Mouse (Mus musculus) pancreas, adult 10 weeks (tissue): ENCODE data around the gene Ndufs2. TPM values are rescaled to one million over a fixed set of nuclear protein-coding genes. Genes with fewer than 3 reads are reported as not detected.

Source experiments
- polyA plus RNA-seq: library from polyadenylated mRNA; stranded (reverse); fragments of 350-450 nt; fragmentation: Illumina TruSeq; extraction: RNeasy Lipid Tissue Mini Kit (QIAGEN cat#74804); gene quantifications from one replicate; pipeline ENCODE4 v1.2.3, GENCODE M21; 2015; ENCODE audit warnings: low read depth, low replicate concordance; ENCODE audit not compliant: insufficient read depth

Ndufs2 gene
- polyA plus RNA-seq, result 77.8 TPM

DNA sequence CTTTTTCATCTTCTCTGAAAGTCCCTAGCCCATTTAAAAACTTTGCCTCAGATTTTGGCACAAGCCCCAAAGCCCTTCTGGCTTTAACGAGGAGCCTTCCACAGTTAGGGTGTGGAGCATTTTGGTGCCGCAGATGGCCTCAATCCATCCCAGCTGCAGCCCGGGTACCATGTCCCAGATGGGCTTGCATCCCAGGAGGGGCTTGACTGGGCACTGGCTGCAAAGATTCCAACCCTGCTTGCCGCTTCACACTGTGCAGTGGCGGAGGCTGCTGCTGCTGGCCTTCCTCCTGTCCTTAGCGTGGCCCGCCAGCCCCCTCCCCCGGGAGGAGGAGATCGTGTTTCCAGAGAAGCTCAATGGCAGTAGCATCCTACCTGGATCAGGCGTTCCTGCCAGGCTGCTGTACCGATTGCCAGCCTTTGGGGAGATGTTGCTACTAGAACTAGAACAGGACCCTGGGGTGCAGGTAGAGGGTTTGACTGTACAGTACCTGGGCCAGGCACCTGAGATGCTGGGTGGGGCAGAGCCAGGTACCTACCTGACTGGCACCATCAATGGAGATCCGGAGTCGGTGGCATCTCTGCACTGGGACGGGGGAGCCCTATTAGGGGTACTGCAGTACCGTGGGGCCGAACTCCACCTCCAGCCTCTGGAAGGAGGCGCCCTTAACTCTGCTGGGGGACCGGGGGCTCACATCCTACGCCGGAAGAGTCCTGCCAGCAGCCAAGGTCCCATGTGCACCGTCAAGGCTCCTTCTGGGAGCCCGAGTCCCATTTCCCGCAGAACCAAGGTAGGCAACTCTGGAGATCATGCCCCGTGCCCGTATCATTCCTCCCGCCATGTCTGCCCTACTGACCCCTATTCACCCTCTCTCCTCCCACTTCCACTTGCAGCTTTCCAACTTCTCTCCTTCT is at the start of gene Ndufs2:
Ndufs2 (minus strand) TSS at position 709 of the 914 bp plus-strand sequence.

DNA sequence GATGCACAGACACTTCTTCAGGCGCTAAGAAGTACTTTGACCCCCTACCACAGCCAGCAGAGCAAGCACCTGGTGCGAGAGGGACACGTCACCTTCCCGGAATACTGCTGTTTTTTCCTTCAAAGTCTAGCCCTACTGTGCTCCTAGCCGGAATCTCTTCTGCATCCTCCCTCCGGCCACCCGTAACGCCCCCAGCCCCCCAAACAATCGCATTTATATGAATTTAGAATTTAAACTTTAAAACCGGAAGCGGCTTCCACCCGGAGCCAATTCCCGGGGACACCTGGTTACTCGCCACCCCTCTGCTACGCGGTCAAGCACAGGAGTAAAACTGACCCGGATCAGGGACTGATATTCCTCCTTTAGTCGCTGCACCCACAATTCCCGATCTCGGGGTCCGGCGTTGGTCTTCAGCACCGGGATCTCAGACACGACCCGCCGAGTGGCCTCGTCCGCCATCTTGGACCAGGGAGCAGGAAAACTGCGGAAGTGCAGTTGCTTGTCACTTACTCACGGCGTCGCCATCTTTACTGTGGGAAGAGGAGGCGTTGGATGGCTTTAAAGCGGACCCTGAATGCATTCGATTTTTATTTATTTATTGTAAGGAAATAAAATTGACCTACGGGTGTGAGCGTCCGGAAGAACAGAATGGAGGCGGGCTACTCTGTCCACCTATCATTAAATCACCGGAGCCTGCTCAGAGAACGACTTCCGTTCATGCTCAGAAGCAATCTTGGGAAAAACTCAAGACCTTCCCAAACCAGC is 43.3 kb upstream of the Ndufs2 start, which contains the start of gene Ufc1:
Ufc1 (minus strand) TSS at position 727 of the 765 bp plus-strand sequence.

DNA sequence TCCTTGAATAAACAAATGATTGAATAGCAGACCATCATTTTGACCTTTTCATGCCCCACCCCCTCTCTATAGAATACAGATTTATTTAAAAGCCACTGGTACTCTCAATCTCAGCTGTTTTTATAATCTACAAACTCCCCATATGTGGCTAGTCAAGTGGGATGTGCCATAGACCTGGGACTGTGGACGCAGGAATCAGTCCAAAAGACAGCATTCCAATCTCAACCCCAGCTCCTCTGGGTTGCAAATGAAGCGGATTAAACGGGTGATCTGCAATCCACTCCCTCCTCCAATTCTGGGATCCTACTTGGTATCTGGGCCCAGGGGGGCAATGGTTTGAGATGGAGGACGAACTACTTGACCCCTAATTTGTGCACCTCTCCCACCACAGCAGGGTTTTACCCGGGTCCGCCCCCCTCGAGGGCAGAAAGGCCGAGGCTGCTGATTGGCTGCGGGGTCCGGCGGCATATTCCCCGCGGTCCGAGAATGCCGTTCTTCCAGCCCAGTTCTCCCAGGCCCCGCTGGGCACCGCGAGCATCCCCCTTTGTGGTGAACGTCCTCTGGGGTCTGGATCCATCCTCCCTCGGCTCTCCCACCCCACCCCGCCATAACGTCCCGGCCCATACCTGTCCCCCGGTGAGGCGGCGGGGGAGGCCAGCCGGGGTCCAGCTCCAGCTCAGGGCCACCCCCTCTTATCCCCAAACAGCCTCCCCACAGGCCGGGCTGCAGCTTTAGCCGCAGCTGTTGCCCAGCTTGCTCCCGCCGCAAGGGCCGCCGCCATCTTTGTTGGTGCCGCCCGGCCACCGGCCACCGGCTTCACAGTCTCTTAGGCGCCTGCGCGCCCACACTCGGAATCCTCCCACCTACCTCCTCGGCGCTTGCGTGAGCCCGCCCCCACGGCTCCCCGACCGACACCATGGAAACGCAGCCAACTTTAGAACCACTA is 36.2 kb upstream of the Ndufs2 start, which contains the start of gene Usp21:
Usp21 (minus strand) TSS at position 856 of the 946 bp plus-strand sequence.

DNA sequence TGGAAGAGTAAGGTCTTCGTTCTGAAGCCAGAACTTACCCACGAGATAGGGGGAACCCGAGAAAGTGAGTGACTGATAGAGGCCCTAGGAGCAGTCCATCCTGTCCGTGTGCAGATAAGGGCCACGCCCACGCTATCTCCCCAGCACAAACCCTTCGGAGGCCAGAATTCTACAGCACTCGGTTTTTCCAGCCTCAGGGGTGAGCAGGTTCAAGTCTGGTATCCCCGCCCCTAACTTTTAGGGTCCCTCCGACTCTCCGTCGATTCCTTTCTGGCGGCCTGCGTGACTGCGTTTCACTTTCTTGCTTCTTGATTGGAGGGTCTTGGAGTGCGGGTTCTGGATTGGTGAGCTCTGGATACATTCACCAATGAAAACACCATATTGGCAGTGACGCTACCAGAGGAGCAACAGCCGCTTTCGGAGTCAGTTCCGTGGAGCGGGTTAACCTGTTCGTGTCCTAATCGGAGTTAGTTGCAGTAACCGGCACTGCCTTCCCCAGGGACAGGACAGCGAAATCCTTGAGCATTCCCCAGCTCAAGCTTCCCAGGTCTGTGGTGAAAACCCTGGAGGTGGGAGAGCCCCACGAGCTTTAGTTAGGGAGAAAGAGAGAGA is 29.8 kb upstream of the Ndufs2 start, which contains the start of gene Ppox:
Ppox (minus strand) TSS at position 271 of the 612 bp plus-strand sequence.

DNA sequence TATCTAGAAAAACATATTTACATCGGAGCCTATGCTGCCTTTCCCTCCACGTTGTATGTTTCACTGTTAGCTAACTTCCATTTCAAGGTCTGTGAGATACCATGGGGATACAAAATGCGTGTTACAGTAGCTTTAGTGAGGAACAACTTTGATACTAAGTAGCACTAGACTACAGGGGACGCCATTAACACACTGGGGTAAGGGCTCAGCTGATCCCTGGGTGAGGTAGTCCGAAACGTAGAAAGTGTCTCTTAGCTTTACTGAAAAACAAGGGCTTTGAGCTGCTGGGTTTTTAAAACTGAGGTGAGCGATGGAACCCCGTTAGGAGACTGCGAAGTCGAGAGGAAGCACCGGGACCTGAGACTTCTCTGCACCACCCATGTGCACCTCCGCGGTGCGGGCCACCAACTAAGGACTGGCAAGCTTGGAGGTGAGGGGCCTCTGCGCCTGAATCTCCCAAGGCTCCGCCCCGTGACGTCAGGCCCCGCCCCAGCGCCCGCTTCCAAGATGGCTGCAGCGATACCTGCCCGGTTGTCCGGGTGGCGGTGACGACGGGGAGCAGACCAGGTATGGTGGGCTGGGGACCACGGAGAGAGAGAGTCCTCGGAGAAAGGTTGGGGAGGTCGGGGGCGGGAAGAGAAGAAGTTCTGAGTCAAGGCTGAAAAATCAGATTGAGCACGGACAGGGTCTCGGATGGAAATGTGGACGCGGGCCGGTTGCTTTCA is 18.8 kb upstream of the Ndufs2 start, which contains the start of gene B4galt3:
B4galt3 (plus strand) TSS at position 481 of the 725 bp plus-strand sequence.

DNA sequence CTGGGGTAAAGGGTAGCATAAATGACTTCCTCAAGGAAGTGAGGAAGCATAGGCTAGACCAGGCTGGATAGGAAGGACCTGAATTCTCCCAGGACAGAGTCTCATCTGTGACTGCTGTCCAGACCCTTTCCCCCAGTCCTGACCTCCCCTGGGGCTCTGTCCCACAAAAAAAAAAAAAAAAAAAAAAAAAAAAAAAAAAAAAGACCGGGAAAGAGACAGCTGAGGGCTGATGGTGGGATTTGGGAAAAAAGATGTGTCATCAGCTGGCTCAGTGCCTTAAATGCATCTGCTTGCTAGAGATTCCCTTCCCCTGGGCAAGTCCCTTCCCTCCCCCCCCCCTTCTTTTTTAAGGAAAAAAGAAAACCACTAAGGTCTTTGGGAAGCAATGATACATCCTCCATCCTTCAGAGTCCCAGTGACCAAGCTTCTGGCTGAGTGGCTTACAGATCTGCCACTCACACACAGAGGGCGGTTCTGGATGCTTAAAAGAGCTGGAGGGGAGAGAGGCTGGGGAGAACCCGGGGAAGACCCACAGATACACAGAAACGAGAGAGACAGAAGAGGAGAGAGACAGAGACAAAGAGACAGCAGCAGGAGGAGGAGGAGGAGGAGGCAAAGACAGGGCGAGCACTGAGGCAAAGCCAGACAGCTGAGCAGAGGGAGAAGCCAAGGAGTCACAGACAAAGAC is 1.1 kb downstream of the Ndufs2 start, which contains the start of gene Adamts4:
Adamts4 (plus strand) TSS at position 509 of the 688 bp plus-strand sequence.

DNA sequence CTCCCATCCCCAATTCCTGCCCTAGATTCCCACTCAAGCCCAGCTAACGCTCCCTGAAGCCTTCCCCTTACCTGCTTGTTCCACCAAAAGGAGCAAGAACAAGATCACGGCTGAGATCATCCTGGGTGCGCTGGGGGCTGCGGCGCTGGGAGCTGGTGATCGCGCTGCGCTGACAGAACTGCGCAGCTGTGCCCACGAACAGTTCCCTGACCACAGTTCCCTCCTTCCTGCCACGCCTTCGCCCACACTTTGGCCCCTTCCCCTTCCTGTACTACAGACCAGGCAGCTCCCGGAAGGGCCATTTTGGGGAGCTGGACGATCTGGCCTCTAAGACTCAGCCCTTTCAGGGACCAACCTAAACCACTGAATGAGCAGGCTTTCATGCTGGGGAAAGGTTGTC is 17.1 kb downstream of the Ndufs2 start, which contains the start of gene Fcer1g:
Fcer1g (minus strand) TSS at position 240 of the 400 bp plus-strand sequence.

DNA sequence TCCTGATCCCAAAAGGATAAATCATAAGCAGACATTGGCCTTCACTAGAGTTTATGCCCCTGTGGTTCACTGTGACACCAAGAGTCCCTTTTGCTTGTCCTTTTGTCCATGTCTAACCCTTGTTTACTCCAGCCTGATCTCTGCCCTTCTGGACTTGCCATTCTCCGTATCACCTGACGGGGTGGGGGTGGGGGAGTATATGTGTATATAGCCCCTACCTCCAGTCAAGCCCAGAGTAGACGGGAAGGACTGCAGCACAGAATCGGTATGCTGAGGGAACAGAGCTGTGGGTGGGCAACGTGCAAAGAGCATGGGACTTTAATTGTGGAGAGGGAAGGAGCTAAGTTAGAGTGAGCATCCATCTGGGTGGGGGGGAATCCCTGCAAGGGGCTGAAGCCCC is 26.3 kb downstream of the Ndufs2 start, which contains the start of gene Apoa2:
Apoa2 (plus strand) TSS at position 198 of the 400 bp plus-strand sequence.

DNA sequence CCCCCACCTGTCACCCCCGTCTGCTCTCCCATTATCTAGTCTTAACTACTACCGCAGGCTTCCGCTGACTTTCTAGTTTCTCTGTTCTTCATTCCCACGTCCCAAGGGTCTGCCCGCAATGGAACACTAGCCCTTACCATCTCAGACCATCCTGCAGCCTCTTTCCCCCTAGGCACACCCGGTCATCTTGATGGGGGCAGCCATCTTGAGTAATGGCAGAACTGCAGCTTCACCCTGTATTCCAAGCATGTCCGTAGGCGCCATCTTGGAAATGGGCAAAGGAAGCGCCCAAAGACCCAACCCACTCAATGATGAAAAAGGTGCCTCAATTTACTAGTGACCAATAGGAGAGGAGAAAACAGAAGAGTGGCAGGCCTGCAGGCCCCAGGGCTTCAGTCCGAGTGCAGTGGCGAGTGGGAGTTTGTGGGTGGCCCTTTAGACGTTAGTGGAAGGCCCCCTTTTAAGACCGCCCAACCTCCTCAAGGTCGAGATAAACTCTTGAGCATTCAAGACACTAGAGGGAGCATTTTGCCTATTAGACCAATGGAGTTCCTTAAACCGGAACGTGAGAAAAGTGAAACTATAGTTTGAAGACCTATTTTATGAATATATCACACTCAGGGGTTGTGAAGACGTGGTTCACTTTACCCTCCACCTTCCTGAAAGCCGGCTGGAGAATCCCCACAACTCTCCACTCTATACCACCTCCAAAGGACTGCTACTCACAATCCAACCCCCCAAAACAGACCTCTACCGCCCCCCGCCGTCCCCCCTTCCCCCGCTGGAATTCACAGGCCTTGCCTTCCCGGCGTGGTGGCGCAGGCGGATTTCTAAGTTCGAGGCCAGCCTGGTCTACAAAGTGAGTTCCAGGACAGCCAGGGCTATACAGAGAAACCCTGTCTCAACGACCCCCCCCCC is 28.7 kb downstream of the Ndufs2 start, which contains the start of gene Tomm40l:
Tomm40l (minus strand) TSS at position 277 of the 918 bp plus-strand sequence.

DNA sequence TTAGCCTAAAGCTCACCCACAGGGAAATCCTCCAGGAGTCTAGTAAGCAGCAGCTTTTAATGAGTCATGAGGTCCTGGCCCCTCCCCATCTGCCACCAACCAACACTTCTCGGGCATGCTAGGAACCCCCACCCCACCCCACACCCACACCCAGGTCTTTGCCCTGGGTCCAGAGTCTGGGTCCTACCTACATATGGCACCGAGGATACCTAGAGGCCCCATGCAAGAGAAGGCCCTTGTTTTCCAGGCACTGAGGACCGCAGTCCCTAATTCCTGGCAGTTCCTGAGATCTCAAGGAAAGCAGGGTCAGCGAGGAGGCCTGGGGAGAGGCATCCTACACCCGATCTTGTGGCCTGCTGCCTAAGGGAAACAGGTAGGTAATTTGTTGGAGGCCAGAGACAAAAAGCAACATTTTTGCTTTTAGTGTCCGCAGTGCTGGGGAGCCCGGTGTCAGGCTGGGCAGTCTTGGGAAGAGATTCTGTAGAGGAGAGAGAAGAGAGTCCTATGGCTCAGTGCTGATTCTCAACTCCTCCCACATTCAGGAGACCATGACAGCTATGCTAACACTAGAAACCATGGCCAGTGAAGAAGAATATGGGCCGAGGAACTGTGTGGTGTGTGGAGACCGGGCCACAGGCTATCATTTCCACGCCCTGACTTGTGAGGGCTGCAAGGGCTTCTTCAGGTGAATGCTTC is 37.2 kb downstream of the Ndufs2 start, which contains the start of gene Nr1i3:
Nr1i3 (plus strand) TSS at position 170 of the 696 bp plus-strand sequence.

DNA sequence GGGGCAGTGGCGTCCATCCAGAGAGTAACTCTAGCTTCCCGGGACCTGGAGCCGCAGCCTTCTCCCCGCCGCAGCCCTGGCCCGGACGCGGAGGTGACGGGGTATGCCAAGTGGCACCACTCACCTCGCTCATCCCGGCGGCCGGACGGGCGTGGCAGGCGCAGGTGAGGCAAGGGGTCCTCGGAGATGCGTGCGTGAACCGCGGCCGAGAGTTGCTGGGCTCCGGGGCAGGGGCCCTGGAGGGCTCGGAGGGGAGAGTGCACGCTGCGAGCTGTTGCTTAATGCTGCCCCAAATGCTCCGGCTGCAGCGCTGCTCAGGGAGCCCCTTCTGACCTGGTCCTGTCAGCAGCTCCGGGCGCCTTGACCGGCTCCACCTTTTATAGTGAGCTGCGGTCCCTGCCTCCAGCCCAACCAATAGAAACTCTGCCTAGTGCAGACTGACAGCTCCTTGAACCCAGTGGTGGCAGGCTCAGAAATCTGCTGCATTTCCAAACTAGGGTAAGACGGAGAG is 55.2 kb downstream of the Ndufs2 start, which contains the start of gene Pcp4l1:
Pcp4l1 (minus strand) TSS at position 382 of the 511 bp plus-strand sequence.

Other genes with a start within 250 kb of the Ndufs2 start
- 0.68 TPM for gene Fcgr4, start 232.5 kb downstream of the Ndufs2 start, polyA plus RNA-seq
- 10.0 TPM for gene Fcgr3, start 186.5 kb downstream of the Ndufs2 start, polyA plus RNA-seq
- gene Cfap126, start 137.5 kb downstream of the Ndufs2 start, polyA plus RNA-seq, result 1.6 TPM
- 17.8 TPM for gene Sdhc, start 100.8 kb downstream of the Ndufs2 start, polyA plus RNA-seq
- gene Mpz, start 100.7 kb downstream of the Ndufs2 start, polyA plus RNA-seq, result 1.4 TPM
- 10.0 TPM for gene Pcp4l1, start 55.1 kb downstream of the Ndufs2 start, polyA plus RNA-seq
- not detected for gene Nr1i3, start 37.4 kb downstream of the Ndufs2 start, polyA plus RNA-seq
- gene Tomm40l, start 28.9 kb downstream of the Ndufs2 start, polyA plus RNA-seq, result 19.5 TPM
- not detected for gene Apoa2, start 26.3 kb downstream of the Ndufs2 start, polyA plus RNA-seq
- gene Fcer1g, start 17.0 kb downstream of the Ndufs2 start, polyA plus RNA-seq, result 14.0 TPM
- 0.94 TPM for gene Adamts4, start 967 bp downstream of the Ndufs2 start, polyA plus RNA-seq
- 14.4 TPM for gene B4galt3, start 18.9 kb upstream of the Ndufs2 start, polyA plus RNA-seq
- 18.2 TPM for gene Ppox, start 29.8 kb upstream of the Ndufs2 start, polyA plus RNA-seq
- gene Usp21, start 36.6 kb upstream of the Ndufs2 start, polyA plus RNA-seq, result 16.4 TPM
- gene Ufc1, start 43.6 kb upstream of the Ndufs2 start, polyA plus RNA-seq, result 42.1 TPM
- gene Dedd, start 77.8 kb upstream of the Ndufs2 start, polyA plus RNA-seq, result 12.2 TPM
- gene Nit1, start 94.3 kb upstream of the Ndufs2 start, polyA plus RNA-seq, result 13.2 TPM
- gene Pfdn2, start 94.3 kb upstream of the Ndufs2 start, polyA plus RNA-seq, result 9.1 TPM
- gene Klhdc9, start 109.4 kb upstream of the Ndufs2 start, polyA plus RNA-seq, result not detected
- gene Nectin4, start 118.7 kb upstream of the Ndufs2 start, polyA plus RNA-seq, result 0.87 TPM
- gene Arhgap30, start 137.6 kb upstream of the Ndufs2 start, polyA plus RNA-seq, result 1.7 TPM
- 36.3 TPM for gene Usf1, start 159.9 kb upstream of the Ndufs2 start, polyA plus RNA-seq
- 12.7 TPM for gene Tstd1, start 167.5 kb upstream of the Ndufs2 start, polyA plus RNA-seq
- gene F11r, start 186.1 kb upstream of the Ndufs2 start, polyA plus RNA-seq, result 23.8 TPM